Mouse (Mus musculus): ENCODE measurements around the gene Hoxa4.

Gene Hoxa4

GRCm38 (mm10) chr6:52150401-52150966 is 41.1 kb downstream of the Hoxa4 start:
- no peak for DNase-seq (ENCODE audit: low spot score)

All from lung, postnatal 25 days (tissue).